Mouse (Mus musculus): ENCODE results near the gene Itga8.

Itga8 gene

DNA sequence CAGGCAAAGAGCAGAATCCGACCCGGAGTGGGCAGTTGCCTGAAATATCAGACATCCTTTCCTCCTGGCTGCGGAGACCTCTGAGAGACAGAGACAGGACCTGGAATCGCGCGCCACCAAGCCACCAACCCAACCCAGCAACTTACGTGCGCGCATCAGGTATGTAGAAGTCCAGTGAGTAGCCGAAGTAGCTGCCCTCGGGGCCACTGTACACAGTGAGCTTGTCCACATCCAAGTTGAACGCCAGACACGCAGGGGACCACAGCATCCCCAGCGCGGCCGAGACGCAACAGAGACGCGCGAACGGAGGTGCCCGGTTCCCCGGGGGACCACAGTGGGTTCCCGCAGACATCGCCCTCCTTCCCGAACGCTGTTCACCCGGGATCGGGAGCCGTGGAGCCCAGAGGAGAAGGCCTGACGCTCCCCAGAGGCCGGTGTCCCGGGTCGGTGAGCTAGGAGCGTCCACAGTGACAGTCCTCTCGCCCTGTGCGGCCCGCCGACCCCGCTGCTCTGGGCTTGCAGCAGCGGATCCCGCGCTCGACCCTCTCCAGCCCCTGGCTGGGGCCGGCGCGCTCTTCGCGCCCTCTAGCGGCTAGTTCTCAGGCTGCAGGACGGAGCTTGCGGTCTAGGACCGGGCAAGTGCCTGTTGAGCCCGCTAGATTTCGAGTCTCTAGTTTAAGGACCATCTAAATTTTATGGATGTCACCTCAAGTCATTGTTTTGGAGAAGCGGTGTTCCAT, at the start of gene Itga8:
Itga8 (minus strand) TSS at position 492 of the 740 bp plus-strand sequence.
- DNase-seq: peak; percentile 62

- DNase-seq: no peak
Measured at GRCm38 (mm10) chr2:12348914-12349313, 47.2 kb upstream of the Itga8 start.

GRCm38 (mm10) chr2:12331962-12332361, 30.2 kb upstream of the Itga8 start:
- DNase-seq: peak; percentile 83

GRCm38 (mm10) chr2:12329620-12330019, 27.9 kb upstream of the Itga8 start:
- no peak for DNase-seq

DNA sequence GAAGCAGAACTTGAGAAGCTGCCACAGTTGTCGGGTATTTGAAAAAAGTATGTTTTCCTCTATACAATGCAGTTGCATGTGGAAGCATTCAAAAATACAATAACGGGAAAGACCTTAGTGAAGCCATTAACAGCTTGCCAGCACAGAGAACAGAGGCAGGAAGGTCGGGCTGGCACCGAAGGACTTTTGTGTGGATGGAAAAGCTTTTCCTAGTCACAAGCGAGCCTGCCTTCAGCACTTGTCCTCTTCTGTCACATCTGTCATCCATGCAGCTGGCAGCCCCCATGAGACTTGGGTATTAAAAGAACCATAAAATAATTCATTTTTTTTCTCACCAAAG, 27.3 kb upstream of the Itga8 start:
- no peak for DNase-seq

- no peak for DNase-seq
Measured at GRCm38 (mm10) chr2:12328355-12329067, 26.8 kb upstream of the Itga8 start.

DNA sequence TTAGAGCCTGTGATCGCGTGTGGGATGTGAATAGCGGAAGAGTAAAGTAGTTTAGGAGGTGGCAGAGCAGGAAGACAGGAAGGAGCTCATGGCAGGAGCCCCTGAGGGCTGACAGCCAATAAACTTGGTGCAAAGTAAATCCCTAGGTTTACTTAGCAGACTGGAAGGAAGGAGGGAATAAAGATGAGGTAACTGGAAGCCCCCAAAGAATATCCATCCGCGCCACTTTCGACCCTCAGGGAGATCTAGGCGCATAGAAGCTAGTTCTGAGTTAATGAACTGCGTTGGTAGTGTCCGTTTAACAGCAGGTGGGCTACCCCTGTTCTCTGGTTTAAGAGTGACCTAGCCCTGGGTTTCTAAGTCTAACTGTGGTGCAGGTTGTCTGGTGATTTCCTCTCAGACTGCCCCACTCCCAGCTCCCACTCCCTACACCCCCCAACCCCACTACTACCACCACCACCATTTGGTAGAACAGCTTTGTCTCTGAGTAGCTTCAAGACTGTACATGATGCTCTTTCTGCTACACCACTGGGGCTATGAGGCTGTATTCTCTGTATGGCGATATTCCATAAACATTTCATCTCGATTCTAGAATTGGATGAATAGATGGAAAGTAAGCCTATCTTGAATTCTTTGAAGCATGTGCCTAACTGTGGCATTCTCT, 26.1 kb upstream of the Itga8 start:
- no peak for DNase-seq

DNA sequence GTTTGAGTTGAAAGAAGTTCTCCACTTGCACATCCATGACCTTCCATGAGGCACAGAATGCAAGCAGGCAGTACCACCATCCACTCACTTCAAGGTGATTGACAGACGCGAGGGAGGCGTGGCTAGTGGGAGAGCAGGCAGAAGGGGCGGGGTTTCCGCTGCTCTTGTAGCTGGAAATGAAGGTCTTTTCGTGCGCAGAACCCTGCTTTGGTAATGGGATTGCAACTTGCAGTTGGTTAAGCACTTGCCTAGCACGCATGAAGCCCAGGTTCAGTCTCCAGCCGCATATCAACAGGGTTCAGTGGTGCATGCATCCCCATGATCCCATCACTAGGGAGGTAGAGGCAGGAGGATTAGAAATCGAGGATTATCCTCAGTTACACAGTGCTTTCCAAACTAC, 25.5 kb upstream of the Itga8 start:
- DNase-seq: peak; percentile 27

- DNase-seq: no peak
Measured at GRCm38 (mm10) chr2:12325868-12326267, 24.1 kb upstream of the Itga8 start.

GRCm38 (mm10) chr2:12325417-12325816, 23.7 kb upstream of the Itga8 start:
- DNase-seq: peak; percentile 87

GRCm38 (mm10) chr2:12320914-12321313, 19.2 kb upstream of the Itga8 start:
- no peak for DNase-seq

GRCm38 (mm10) chr2:12318715-12319114, 17.0 kb upstream of the Itga8 start:
- no peak for DNase-seq

DNA sequence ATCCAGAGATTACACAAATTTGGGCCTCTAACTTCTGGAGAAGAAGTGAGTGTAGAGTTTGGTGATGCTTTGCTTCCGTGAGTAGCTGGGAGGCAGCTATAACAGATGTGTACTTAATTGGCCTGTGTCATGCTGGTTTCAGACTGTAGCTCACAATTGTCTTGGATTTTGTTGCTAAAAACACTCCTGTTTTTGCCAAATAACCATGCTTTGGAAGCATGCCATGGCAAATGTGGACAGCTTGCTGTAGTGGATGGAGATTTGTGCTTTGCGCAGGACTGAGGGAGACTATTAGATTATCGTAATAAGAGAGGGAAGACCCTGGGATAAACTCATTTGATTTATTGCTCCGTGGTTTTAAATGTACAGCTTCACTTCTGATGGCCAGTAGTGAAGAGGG, 16.3 kb upstream of the Itga8 start:
- no peak for DNase-seq

- peak; percentile 52 for DNase-seq
Measured at GRCm38 (mm10) chr2:12317343-12317742, 15.6 kb upstream of the Itga8 start.

DNA sequence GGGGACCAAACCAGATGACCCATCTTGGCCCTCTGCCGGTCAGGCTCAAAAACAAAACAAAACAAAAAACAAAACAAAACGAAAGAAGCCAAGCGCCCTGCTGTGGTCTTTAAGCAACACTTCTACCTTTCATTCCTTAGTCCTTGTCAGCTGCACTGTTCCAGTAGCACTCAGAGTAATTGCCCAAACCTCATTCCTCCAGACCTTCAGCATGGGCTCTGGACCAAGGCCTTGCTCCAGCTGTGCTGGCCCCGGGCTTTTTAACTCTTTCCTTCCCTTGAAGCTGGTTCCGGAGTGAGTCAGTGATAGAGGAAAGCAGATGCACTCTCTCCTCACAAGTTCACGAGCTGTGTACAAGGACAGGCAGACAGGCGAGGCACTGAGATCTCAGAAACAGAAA, 14.6 kb upstream of the Itga8 start:
- DNase-seq: no peak

DNA sequence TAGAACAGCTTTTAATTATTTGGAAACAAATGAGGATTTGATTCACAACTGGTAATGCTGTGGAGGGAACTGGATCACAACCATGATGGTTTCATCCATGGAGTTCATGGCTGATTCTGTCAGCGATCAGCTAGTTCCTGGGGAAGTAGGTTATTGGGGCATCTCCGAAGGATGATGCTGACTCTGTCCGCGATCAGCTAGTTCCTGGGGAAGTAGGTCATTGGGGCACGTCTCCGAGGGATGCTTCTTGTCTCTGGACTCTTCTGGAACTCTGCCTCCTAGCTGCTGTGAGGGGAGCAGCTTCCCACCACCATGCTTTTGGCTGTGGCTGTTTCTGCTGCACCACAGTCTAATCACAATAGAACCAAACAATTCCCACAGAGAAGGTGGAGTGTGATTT, 12.3 kb upstream of the Itga8 start:
- DNase-seq: no peak

DNA sequence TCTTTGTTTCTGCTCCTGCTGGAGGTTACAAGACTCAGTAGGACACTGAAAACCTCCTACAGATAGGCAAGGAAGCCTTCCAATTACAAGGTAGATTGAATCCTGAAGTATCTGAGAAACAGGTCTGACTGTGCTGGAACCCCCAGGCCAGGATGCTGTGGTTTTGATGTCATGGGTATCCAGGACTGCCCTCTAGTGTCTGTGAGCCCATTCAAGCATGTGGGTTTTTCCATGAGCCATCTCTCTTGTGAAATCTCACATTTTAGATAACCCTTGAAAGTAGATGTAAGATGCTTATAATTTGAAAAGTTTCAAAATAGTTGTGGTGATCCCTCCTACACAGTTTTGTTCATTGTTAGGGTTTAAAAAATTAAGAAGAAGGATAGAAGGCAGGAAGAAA, 6.7 kb upstream of the Itga8 start:
- no peak for DNase-seq

DNA sequence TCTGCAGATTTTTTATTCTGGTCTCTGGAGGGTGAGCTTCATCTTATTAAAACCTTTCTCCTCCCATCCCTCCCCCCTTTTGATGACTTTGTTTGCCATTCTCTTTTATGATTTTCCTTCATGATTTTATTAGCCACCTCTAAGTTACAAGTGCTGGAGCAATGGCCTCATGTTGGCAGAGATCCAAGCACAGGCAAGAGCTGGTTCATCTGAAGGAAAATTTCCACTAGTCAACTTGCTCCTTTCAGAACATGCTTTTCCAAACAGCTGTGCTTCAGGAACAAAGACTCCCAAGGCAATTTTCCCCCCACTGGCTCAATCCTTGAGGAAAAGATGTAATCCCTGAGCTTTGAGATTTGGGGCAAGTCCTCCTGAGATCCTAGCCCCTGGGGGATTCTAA, 5.6 kb upstream of the Itga8 start:
- no peak for DNase-seq

- DNase-seq: no peak
Measured at GRCm38 (mm10) chr2:12305064-12305650, 3.4 kb upstream of the Itga8 start.

GRCm38 (mm10) chr2:12300449-12301228, 1.1 kb downstream of the Itga8 start:
- no peak for DNase-seq

DNA sequence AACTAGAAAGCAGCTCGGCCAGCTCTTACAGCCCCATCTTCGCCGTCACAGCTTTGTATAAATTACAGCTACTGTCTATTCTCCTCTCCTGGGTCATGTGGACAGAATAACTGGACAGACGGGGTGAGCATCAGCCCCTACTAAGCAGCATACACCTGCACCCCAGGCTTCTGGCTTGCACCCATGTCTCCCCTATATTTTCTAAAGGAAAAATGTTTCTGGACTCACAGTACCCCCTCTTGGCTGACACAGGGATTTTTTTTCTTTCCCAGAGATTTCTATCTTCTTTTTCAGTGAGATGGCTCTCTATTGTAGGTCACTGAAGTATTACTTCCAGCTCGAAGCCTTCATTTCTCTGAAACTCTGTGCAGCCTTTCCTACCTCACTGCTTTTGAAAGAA, 4.4 kb downstream of the Itga8 start:
- no peak for DNase-seq

DNA sequence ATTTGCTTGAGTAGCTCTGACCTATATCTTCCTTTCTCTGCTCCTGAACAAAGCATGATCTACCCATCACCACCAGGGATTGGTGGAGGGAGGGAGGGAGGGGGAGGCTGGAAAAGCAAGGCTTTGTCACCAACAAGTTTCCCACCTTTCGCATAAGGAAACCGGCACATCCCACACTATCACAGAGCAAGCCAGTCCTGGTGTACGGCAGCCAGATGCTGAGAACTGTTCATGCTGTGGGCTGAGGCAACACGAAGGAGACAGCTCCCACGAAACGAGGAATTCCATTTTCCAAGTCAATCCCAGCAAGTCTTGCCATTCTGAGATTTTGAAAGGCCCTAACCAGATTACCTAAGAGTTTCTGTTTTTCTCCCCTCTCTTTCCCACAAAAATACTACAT, 6.6 kb downstream of the Itga8 start:
- DNase-seq: no peak

DNA sequence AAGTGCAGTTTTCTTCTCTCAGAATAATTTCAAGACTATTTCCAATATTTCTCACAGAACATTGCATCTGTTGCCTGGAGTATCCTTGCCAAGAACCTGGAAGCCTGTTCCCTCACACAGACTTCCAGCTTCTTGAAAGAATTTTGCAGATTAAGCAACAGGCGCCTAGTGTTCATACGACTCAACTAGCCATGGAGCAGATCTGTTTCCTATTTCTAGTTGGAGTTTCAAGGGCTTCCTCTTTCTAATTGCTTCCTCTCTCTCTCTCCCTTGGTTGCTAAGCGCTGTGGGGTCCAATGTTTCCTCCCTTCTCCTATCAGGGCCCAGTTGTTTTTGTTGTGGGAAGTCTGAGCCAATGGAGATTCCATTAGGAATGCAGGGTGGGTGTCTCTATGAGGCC, 7.7 kb downstream of the Itga8 start:
- peak; percentile 75 for DNase-seq

Data from layer of hippocampus, adult 9-11 months (tissue).